Mouse (Mus musculus) T-helper 1 cell (primary cell): ENCODE results near the gene Cyp4f18.
"Not testable (repeated sequence)": the region's sequence is repeated elsewhere in the genome, so short reads cannot be mapped to it uniquely, and the experiment has no call there.

Experiments
- in situ Hi-C: fragments of 300-600 bp; cut with MboI, MseI; formaldehyde crosslinking; loops from one replicate; pipeline ENCODE4 v1.15.1; 2025; ENCODE audit warnings: high pct_unique_total_duplicates

Gene Cyp4f18

GRCm38 (mm10) chr8:72009473-72009872, at the start of gene Cyp4f18:
Cyp4f18 (minus strand) TSS chr8:72009626.
- in situ Hi-C loops, result loop anchor here (25.0 kb wide), 1 partner anchor 247 kb away; no protein-coding TSS in a partner anchor

GRCm38 (mm10) chr8:72057643-72058042, 48.2 kb upstream of the Cyp4f18 start:
- in situ Hi-C loops, result loop anchor here (5.0 kb wide), 1 partner anchor 40 kb away; no protein-coding TSS in a partner anchor

DNA sequence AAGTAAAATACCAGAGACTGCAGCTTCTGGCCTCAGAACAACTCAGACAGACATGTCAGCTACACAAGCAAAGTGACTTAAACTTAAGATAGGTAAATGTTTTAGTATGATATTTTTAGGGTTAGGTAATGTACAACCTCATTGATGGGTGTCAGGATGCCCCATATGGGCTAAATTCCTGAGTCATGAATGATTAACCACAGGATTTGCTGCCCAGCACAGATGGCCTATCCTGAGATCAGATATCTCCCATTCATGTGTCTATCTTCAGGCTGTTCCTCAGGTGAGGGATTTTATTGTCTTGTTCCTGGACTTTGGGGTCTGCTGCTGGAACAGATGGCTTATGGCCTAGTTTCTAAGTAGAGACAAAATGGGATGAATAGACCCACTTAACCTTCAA, 45.2 kb upstream of the Cyp4f18 start:
- in situ Hi-C loops, result loop anchor here (5.0 kb wide), 1 partner anchor 43 kb away; no protein-coding TSS in a partner anchor

DNA sequence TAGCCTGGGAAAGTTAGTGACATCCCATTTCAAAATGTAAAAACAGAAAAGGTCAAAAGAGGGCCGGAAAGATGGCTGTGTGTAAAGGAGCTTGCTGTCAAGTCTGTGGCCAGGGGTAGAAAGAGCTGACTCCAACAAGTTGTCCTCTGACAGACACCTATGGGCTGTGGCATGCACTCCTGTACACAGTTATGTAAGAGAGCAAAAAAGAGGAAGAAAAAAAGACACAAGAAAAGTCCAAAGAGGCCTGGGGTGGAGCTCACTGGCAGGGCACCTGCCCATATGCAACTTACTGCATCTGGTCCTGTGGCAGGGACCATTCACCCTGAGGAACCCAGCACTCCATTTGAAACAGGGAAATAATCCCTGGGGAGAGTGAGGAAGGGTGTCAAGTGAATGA, 33.1 kb upstream of the Cyp4f18 start:
- in situ Hi-C loops, result no loop called here

- in situ Hi-C loops, result not testable (repeated sequence)
Observed at GRCm38 (mm10) chr8:72040918-72041317, 31.5 kb upstream of the Cyp4f18 start, which contains the start of gene Olfr372. Olfr372 (plus strand) TSS chr8:72041218.

DNA sequence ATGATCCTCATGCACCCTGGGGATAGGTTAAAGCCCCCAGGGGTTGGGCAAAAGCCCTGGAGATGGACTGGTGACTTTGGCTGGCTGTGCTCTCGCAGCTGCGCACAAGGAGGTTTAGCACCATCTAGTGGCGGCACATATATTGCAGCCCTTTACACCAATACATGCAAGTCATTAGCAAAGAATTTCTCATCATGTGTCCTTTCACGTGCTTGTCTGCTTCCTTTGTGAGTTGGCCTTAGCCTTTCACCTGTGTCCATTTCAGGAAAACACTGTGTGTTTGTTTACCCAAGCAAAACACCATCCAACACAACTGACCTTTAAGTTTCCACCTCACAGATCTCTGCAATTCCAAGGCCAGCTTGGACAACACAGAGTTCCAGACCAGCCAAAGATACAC, 23.5 kb upstream of the Cyp4f18 start:
- in situ Hi-C loops, result not testable (repeated sequence)

DNA sequence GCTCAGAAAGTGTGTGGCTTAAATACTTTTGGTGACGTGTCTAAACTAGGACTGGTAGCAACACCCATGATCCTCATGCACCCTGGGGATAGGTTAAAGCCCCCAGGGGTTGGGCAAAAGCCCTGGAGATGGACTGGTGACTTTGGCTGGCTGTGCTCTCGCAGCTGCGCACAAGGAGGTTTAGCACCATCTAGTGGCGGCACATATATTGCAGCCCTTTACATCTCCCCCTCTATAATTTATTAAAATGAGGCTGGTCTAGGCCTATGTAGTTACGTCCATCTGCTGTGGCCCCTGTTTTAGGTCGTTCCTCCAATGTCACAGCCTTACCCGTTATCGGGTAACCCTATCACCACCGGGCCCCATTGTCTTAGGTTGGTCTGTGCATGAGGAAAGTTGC, 15.5 kb upstream of the Cyp4f18 start:
- in situ Hi-C loops, result loop anchor here (25.0 kb wide), 1 partner anchor 263 kb away; no protein-coding TSS in a partner anchor

- in situ Hi-C loops, result loop anchor here (5.0 to 25.0 kb wide), 3 partner anchors 47 to 885 kb away; no protein-coding TSS in a partner anchor
Observed at GRCm38 (mm10) chr8:72019816-72020215, 10.4 kb upstream of the Cyp4f18 start.

- in situ Hi-C loops, result loop anchor here (5.0 to 25.0 kb wide), 3 partner anchors 48 to 884 kb away; no protein-coding TSS in a partner anchor
Observed at GRCm38 (mm10) chr8:72019022-72019421, 9.6 kb upstream of the Cyp4f18 start.

- in situ Hi-C loops, result loop anchor here (5.0 to 25.0 kb wide), 3 partner anchors 49 to 883 kb away; no protein-coding TSS in a partner anchor
Observed at GRCm38 (mm10) chr8:72018141-72018540, 8.7 kb upstream of the Cyp4f18 start.

DNA sequence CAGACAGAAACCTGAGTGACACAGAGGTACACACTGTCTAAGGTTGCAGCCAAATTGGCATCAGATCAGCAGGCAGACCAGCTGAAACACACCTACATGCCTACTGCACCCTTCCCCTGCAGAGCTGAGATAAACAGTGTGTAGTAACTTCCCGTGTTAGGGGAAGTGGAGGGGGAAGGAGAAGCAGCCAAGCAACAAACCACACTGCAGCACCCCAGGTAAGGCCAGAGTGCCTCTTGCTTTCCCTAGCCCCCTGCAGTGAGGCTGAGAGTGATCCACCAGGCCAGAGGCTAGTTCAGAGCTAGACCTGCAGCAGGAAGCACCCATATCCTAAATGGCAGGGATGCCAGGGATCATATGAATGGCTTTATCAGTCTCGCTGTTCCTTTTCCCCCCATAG, 7.9 kb upstream of the Cyp4f18 start:
- in situ Hi-C loops, result loop anchor here (5.0 to 25.0 kb wide), 3 partner anchors 50 to 883 kb away; no protein-coding TSS in a partner anchor

- in situ Hi-C loops, result loop anchor here (10.0 to 25.0 kb wide), 2 partner anchors 251 to 879 kb away; no protein-coding TSS in a partner anchor
Observed at GRCm38 (mm10) chr8:72013506-72014228, 4.2 kb upstream of the Cyp4f18 start.

- in situ Hi-C loops, result loop anchor here (25.0 kb wide), 1 partner anchor 246 kb away; no protein-coding TSS in a partner anchor
Observed at GRCm38 (mm10) chr8:72008134-72008641, 1.2 kb downstream of the Cyp4f18 start.

DNA sequence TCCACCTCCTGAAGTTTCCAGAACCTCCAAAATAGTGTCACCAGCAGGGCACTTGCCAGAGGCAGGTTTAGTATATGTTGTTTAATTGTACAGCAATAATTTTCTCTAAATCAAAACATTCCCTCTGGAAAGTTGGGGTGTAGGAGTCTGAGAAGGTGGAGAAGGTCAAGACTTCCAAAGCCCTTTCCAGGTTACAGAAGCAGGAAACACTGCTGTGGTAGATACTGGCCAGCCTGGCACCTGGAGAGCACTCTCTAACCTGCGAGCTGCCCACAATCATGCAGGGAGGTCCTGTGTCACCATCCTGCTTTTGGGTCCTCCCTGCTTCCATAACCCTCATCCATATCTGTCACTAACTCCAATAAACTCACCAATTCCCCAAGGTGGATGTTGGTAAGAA, 2.7 kb downstream of the Cyp4f18 start:
- in situ Hi-C loops, result loop anchor here (25.0 kb wide), 1 partner anchor 244 kb away; no protein-coding TSS in a partner anchor

- in situ Hi-C loops, result loop anchor here (25.0 kb wide), 1 partner anchor 244 kb away; no protein-coding TSS in a partner anchor
Observed at GRCm38 (mm10) chr8:72005912-72006311, 3.5 kb downstream of the Cyp4f18 start.

DNA sequence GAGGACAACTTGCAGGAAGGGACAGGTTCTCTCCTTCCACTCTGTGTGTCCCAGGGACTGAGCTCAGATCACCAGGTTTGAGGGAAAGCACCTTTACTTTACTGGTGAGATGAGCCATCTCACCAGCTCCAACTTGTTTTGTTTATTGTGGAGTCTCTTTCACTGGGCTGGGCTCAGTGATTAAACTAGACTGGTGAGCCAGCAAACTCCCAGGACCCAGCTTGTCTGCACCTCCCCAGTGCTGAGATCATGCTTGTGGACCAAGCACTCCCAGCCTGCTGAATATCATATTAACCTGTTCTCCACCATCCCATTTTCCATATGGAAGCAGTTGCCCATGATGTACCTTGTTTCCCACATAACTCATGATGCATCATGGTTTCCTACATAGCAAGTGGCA, 6.5 kb downstream of the Cyp4f18 start:
- in situ Hi-C loops, result loop anchor here (25.0 kb wide), 1 partner anchor 241 kb away; no protein-coding TSS in a partner anchor

- in situ Hi-C loops, result loop anchor here (25.0 kb wide), 1 partner anchor 238 kb away; no protein-coding TSS in a partner anchor
Observed at GRCm38 (mm10) chr8:72000223-72000622, 9.2 kb downstream of the Cyp4f18 start.

DNA sequence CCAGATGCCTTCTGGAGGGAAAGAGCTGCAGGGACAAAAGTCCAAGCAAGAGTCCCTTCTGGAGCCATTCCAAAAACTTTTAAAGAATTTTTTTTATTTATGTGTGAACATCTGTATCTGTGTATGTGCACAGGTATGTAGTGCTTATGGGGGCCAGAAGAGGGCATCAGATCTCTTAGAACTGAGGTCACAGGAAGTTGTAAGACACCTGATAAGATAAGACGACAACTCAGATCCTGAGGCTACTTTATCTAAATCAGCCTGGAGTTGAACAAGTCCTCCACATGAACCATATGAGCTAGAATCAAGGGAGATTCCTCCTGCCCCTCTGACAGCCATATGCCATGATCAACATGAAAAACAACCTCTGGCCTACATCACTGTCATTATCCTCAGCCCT, 10.0 kb downstream of the Cyp4f18 start:
- in situ Hi-C loops, result no loop called here

DNA sequence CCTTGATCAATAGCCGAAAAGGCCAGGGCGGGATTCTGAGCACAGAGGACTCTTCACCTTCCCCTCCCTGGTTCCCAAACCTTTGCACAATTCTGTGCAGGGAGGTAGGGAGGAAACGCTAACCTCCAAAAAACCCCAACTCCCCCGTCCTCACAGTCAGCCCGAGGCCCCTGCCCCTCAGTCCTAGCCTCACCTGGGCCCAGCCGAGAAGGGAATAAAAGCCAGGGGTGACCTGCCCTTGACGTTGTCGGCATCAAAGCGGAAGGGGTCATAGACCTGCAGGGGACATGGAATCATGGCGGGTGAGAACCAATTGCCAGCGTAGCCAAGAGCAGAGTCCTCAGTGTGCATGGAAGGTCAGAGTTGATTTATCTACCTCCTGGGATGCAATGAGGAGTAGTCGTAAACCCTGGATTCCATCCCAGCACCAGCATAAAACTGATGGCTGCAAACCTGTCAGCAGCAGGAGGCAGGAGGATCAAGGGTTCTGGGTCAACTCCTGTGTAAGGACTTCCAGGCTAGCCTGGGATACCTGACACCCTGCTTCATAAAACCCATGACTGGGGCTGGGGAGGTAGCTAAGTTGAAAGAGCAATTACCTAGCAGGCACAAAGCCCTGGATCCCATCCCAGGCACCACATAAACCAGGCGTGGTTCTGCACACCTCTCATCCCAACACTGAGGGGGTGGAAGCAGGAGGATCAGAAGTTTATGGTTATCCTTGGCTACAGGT, 20.4 kb downstream of the Cyp4f18 start:
- in situ Hi-C loops, result loop anchor here (10.0 kb wide), 2 partner anchors 794 to 854 kb away; no protein-coding TSS in a partner anchor

DNA sequence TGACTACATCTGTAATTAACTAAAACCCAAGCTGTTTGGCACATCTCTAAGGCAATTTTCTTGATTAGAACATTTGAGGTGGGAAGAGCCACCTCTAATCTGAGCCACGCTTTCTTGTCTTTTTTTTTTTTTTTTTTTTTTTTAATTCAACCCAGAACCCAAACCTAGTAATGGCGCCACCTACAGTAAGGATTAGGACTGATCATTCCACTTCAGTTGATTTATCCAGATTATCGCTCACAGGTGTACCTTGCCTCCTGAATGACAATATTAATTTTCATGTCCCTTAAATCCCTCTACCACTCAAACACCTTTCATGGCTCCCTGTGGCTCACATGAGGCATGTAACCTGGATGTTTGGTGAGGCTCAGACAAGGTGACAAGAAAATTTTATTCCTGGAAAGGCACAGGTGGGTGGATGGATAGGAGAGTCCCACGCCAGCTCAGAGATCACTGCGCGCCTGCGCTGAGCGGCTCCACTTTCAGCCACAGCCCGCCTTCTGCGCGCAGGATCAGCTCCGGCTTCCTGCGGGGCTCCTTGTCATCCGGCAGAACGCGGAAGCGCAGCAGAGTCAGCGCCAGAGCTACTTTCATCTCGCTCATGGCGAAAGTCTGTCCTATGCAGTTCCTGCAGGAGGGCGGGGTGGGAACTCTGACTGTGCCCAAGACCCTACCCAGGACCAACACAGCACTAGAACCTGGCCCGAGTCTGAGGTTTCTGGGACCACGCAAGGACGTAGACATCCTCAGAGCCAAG, 21.1 kb downstream of the Cyp4f18 start:
- in situ Hi-C loops, result loop anchor here (10.0 kb wide), 2 partner anchors 793 to 853 kb away; no protein-coding TSS in a partner anchor

DNA sequence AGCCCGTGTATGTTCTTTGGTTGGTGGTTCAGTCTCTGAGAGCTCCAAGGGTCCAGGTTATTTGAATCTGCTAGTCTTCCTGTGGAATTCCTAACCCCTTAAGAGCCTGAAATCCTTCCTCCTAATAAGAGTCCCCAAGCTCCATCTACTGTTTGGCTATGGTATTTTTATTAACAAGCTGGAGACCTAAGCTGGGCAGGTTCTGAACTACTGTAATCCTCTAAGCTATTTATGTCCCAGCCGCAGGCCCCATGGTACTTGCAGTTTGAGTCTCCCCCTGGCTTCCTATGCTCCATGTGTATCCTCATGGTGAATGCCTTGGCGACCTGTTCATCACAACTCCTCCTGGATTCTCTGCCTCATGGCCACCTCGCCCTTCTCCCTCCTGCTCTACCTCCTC, 24.8 kb downstream of the Cyp4f18 start:
- in situ Hi-C loops, result loop anchor here (10.0 kb wide), 2 partner anchors 790 to 850 kb away; no protein-coding TSS in a partner anchor
